ENCODE assay signal across 8 mouse cellular contexts in the genomic region with DNA sequence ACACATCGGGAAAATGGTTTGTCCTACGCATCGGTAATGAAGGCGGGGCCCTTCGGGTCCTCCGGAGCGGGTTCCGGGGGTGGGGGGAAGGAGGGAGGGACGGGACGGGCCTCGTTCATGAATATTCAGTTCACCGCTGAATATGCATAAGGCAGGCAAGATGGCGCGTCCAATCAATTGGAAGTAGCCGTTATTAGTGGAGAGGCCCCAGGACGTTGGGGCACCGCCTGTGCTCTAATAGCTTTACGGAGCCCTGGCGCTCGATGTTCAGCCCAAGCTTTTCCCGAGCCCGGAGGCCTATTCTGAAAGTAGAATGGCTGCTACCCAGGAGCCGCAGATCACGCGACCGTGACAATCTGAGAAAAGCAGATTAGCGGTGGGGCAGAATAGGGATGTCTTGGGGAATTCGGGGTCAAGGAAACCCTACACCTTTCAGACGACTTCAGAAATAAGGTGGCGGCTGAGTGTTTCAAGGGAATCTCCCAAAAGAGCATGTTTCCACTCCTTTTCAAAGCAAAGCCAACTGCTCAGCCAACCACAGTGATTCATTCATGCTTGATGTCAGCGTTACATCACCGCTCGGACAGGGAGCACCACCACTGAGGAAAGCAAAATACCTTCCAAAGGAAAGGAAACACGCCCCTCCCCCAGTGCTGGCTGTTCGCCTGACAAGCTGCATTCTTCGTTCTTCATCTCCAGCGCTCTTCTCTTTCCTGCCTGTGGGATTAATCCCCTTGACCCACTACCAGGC. TPM values are rescaled to one million over a fixed set of nuclear protein-coding genes. Genes with fewer than 3 reads are reported as not detected.
DNase-seq lines count a peak whose midpoint lies in the region; ATAC-seq and TF ChIP-seq lines count a peak whose summit lies in the region.

No protein-coding gene starts in this region.

- no peak for TF ChIP-seq EP300 in stomach, postnatal 0 days (optimal IDR thresholded peaks at IDR 0.05)

- H3K27me3 ChIP-seq in heart, embryonic 11.5 days (ENCODE audit: control insufficient read depth, insufficient read depth, low read length): no peaks in the 10 kb centered on the region
- H3K27me3 ChIP-seq in kidney, embryonic 15.5 days: no peaks in the 10 kb centered on the region
- no peaks in the 10 kb centered on the region for H3K27me3 ChIP-seq in stomach, postnatal 0 days (ENCODE audit: control insufficient read depth, insufficient read depth, low read length)

- peak; percentile 77 for ATAC-seq in erythroblast, adult 5-6 weeks (replicated peaks; ENCODE audit: low FRiP score, poor library complexity, severe bottlenecking)
- ATAC-seq in heart, embryonic 11.5 days (replicated peaks; ENCODE audit: insufficient number of reproducible peaks, low FRiP score, low TSS enrichment): peak; percentile 84
- ATAC-seq in kidney, embryonic 15.5 days (replicated peaks; ENCODE audit: low FRiP score): peak; percentile 89
- ATAC-seq in monocyte, adult 5-6 weeks (replicated peaks; ENCODE audit: insufficient number of reproducible peaks, low FRiP score, low TSS enrichment, poor library complexity, severe bottlenecking): peak; percentile 77
- ATAC-seq in stomach, postnatal 0 days (ENCODE audit: low FRiP score, low TSS enrichment): peak; percentile 86

- H3K4me1 ChIP-seq in bone marrow macrophage, adult 2 months (ENCODE audit: control insufficient read depth, insufficient read depth, low read length): peaks cover 27% of the 10 kb centered on the region
- peaks cover 34% of the 10 kb centered on the region for H3K4me1 ChIP-seq in heart, embryonic 11.5 days (ENCODE audit: control insufficient read depth, insufficient read depth, low read length)
- H3K4me1 ChIP-seq in kidney, embryonic 15.5 days: peaks cover 45% of the 10 kb centered on the region
- peaks cover 5% of the 10 kb centered on the region; the same call in 1 of the 2 replicates for H3K4me1 ChIP-seq in stomach, postnatal 0 days (replicated peaks; ENCODE audit: control insufficient read depth, insufficient read depth)

- peak; percentile 89 for DNase-seq in CD4-positive helper T cell, adult 2 months (ENCODE audit: low read depth, low spot score)
- DNase-seq in liver: peak; percentile 96
- DNase-seq in stomach, postnatal 0 days (ENCODE audit: low spot score): peak; percentile 94

- peak overlapping the region; percentile 97 for H3K27ac ChIP-seq in bone marrow macrophage, adult 2 months (ENCODE audit: insufficient read depth, low read depth, low read length)
- peak overlapping the region; percentile 97 for H3K27ac ChIP-seq in heart, embryonic 11.5 days (ENCODE audit: low read depth, low read length)
- peak overlapping the region; percentile 100 for H3K27ac ChIP-seq in kidney, embryonic 15.5 days
- peak overlapping the region; percentile 96 for H3K27ac ChIP-seq in stomach, postnatal 0 days (replicated peaks)

- peak; percentile 84; the same call in 1 of the 2 replicates for TF ChIP-seq POLR2A in bone marrow macrophage, adult 2 months (IDR thresholded peaks at IDR 0.05; ENCODE audit: borderline replicate concordance, low read depth, low read length)

- WGBS in heart, embryonic 11.5 days (ENCODE audit: insufficient replicate concordance): under 1% methylated on average over 37 of the region's 37 CpGs
- WGBS in kidney, embryonic 15.5 days: under 1% methylated on average over 37 of the region's 37 CpGs
- under 1% methylated on average over 37 of the region's 37 CpGs for WGBS in stomach, postnatal 0 days

- peak overlapping the region; percentile 80 for H3K4me2 ChIP-seq in heart, embryonic 11.5 days
- H3K4me2 ChIP-seq in kidney, embryonic 15.5 days: peak overlapping the region; percentile 64
- peak overlapping the region; percentile 70 for H3K4me2 ChIP-seq in stomach, postnatal 0 days (replicated peaks; ENCODE audit: low read depth)

- peak overlapping the region; percentile 83 for H3K4me3 ChIP-seq in bone marrow macrophage, adult 2 months (ENCODE audit: insufficient read depth, low read length)
- peak overlapping the region; percentile 70 for H3K4me3 ChIP-seq in heart, embryonic 11.5 days (ENCODE audit: low read depth, low read length)
- peak overlapping the region; percentile 69 for H3K4me3 ChIP-seq in kidney, embryonic 15.5 days (replicated peaks)
- H3K4me3 ChIP-seq in stomach, postnatal 0 days (ENCODE audit: low read depth, low read length): peak overlapping the region; percentile 54

- H3K9me3 ChIP-seq in heart, embryonic 11.5 days (replicated peaks; ENCODE audit: control insufficient read depth, low read length): no peaks in the 10 kb centered on the region
- no peaks in the 10 kb centered on the region for H3K9me3 ChIP-seq in kidney, embryonic 15.5 days (replicated peaks)
- no peaks in the 10 kb centered on the region for H3K9me3 ChIP-seq in stomach, postnatal 0 days (ENCODE audit: control insufficient read depth, low read length)

- H3K36me3 ChIP-seq in heart, embryonic 11.5 days (ENCODE audit: control insufficient read depth, insufficient read depth, low read length): no peaks in the 10 kb centered on the region
- no peaks in the 10 kb centered on the region for H3K36me3 ChIP-seq in kidney, embryonic 15.5 days
- H3K36me3 ChIP-seq in stomach, postnatal 0 days (ENCODE audit: control insufficient read depth, insufficient read depth, low read length): no peaks in the 10 kb centered on the region

- no peak for TF ChIP-seq CTCF in bone marrow macrophage, adult 2 months (IDR thresholded peaks at IDR 0.05; ENCODE audit: low read depth, low read length)
- no peak for TF ChIP-seq CTCF in stomach, postnatal 0 days (IDR thresholded peaks at IDR 0.05; ENCODE audit: low read depth)

- H3K9ac ChIP-seq in heart, embryonic 11.5 days (ENCODE audit: low read depth, low read length): peak overlapping the region; percentile 92
- H3K9ac ChIP-seq in kidney, embryonic 15.5 days: peak overlapping the region; percentile 76
- peak overlapping the region; percentile 63 for H3K9ac ChIP-seq in stomach, postnatal 0 days (ENCODE audit: low read length)

RNA-seq across cellular contexts. Expression of gene Polr2a, which starts 0.7 kb away (rescaled TPM):
- polyA plus RNA-seq in bone marrow macrophage, adult 2 months (2012; ENCODE audit: insufficient read depth, insufficient read length, missing spikeins): 46.5 and 69.7 TPM in 2 replicates
- 56.5 and 58.3 TPM in 2 replicates for total RNA-seq in erythroblast, adult 5-6 weeks (2015; ENCODE audit: low replicate concordance)
- total RNA-seq in erythroblast, adult 5-6 weeks (2017; ENCODE audit: low replicate concordance): 69.5 and 76.9 TPM in 2 replicates
- 29.0 and 36.7 TPM in 2 replicates for polyA plus RNA-seq in heart, embryonic 11.5 days (2014; fragmentation: Nextera tagmentation; extraction: Ambion mirVana)
- polyA plus RNA-seq in kidney, embryonic 15.5 days (2015; fragmentation: Nextera tagmentation; extraction: Ambion mirVana): 29.9 and 31.1 TPM in 2 replicates
- total RNA-seq in monocyte, adult 5-6 weeks (2017): 21.5 to 120 TPM (median 48.7 TPM) in 3 replicates
- 7.9 and 9.0 TPM in 2 replicates for polyA plus RNA-seq in stomach, postnatal 0 days (2015; fragmentation: Nextera tagmentation; extraction: Ambion mirVana)

RNA-seq across cellular contexts. Expression of gene Slc35g3, which starts 2.6 kb away (rescaled TPM):
- polyA plus RNA-seq in bone marrow macrophage, adult 2 months (2012; ENCODE audit: insufficient read depth, insufficient read length, missing spikeins): not detected in 2 replicates
- total RNA-seq in erythroblast, adult 5-6 weeks (2015; ENCODE audit: low replicate concordance): not detected in 2 replicates
- not detected in 2 replicates for total RNA-seq in erythroblast, adult 5-6 weeks (2017; ENCODE audit: low replicate concordance)
- 0.10 TPM in 1 of 2 replicates, not detected in the other for polyA plus RNA-seq in heart, embryonic 11.5 days (2014; fragmentation: Nextera tagmentation; extraction: Ambion mirVana)
- 0.27 and 0.36 TPM in 2 replicates for polyA plus RNA-seq in kidney, embryonic 15.5 days (2015; fragmentation: Nextera tagmentation; extraction: Ambion mirVana)
- not detected in 3 replicates for total RNA-seq in monocyte, adult 5-6 weeks (2017)
- polyA plus RNA-seq in stomach, postnatal 0 days (2015; fragmentation: Nextera tagmentation; extraction: Ambion mirVana): 0.11 TPM in 1 of 2 replicates, not detected in the other

RNA-seq across cellular contexts. Expression of gene Zbtb4, which starts 6.6 kb away (rescaled TPM):
- polyA plus RNA-seq in bone marrow macrophage, adult 2 months (2012; ENCODE audit: insufficient read depth, insufficient read length, missing spikeins): 28.8 and 38.2 TPM in 2 replicates
- 1.7 and 1.9 TPM in 2 replicates for total RNA-seq in erythroblast, adult 5-6 weeks (2015; ENCODE audit: low replicate concordance)
- total RNA-seq in erythroblast, adult 5-6 weeks (2017; ENCODE audit: low replicate concordance): 0.94 and 2.4 TPM in 2 replicates
- polyA plus RNA-seq in heart, embryonic 11.5 days (2014; fragmentation: Nextera tagmentation; extraction: Ambion mirVana): 2.1 and 3.1 TPM in 2 replicates
- 1.9 and 2.8 TPM in 2 replicates for polyA plus RNA-seq in kidney, embryonic 15.5 days (2015; fragmentation: Nextera tagmentation; extraction: Ambion mirVana)
- total RNA-seq in monocyte, adult 5-6 weeks (2017): 6.6 to 23.7 TPM (median 7.7 TPM) in 3 replicates
- 2.6 and 2.7 TPM in 2 replicates for polyA plus RNA-seq in stomach, postnatal 0 days (2015; fragmentation: Nextera tagmentation; extraction: Ambion mirVana)

RNA-seq across cellular contexts. Expression of gene Chrnb1, which starts 36.6 kb away (rescaled TPM):
- polyA plus RNA-seq in bone marrow macrophage, adult 2 months (2012; ENCODE audit: insufficient read depth, insufficient read length, missing spikeins): 1.0 and 1.8 TPM in 2 replicates
- total RNA-seq in erythroblast, adult 5-6 weeks (2015; ENCODE audit: low replicate concordance): 4.0 TPM in 1 of 2 replicates, not detected in the other
- 0.26 TPM in 1 of 2 replicates, not detected in the other for total RNA-seq in erythroblast, adult 5-6 weeks (2017; ENCODE audit: low replicate concordance)
- 3.7 and 4.5 TPM in 2 replicates for polyA plus RNA-seq in heart, embryonic 11.5 days (2014; fragmentation: Nextera tagmentation; extraction: Ambion mirVana)
- polyA plus RNA-seq in kidney, embryonic 15.5 days (2015; fragmentation: Nextera tagmentation; extraction: Ambion mirVana): 11.4 and 12.3 TPM in 2 replicates
- 2.3 to 5.8 TPM (median 2.7 TPM) in 3 replicates for total RNA-seq in monocyte, adult 5-6 weeks (2017)
- polyA plus RNA-seq in stomach, postnatal 0 days (2015; fragmentation: Nextera tagmentation; extraction: Ambion mirVana): 4.3 and 5.0 TPM in 2 replicates

RNA-seq across cellular contexts. Expression of gene Fgf11, which starts 42.5 kb away (rescaled TPM):
- polyA plus RNA-seq in bone marrow macrophage, adult 2 months (2012; ENCODE audit: insufficient read depth, insufficient read length, missing spikeins): 27.9 and 29.7 TPM in 2 replicates
- not detected in 2 replicates for total RNA-seq in erythroblast, adult 5-6 weeks (2015; ENCODE audit: low replicate concordance)
- not detected in 2 replicates for total RNA-seq in erythroblast, adult 5-6 weeks (2017; ENCODE audit: low replicate concordance)
- polyA plus RNA-seq in heart, embryonic 11.5 days (2014; fragmentation: Nextera tagmentation; extraction: Ambion mirVana): 1.5 and 2.5 TPM in 2 replicates
- polyA plus RNA-seq in kidney, embryonic 15.5 days (2015; fragmentation: Nextera tagmentation; extraction: Ambion mirVana): 2.0 and 2.5 TPM in 2 replicates
- total RNA-seq in monocyte, adult 5-6 weeks (2017): 0.64 TPM in 1 of 3 replicates, not detected in the others
- 0.67 and 0.90 TPM in 2 replicates for polyA plus RNA-seq in stomach, postnatal 0 days (2015; fragmentation: Nextera tagmentation; extraction: Ambion mirVana)

Comparison
In these comparisons a context has a peak if more than half of its experiments do, and no peak if none do; other contexts are left out.
1. Peak in every context shown above with its lines: DNase-seq, ATAC-seq, H3K4me3 ChIP-seq and H3K27ac ChIP-seq.